Comparison of ENCODE assay signal across 8 mouse cellular contexts in the genomic region with DNA sequence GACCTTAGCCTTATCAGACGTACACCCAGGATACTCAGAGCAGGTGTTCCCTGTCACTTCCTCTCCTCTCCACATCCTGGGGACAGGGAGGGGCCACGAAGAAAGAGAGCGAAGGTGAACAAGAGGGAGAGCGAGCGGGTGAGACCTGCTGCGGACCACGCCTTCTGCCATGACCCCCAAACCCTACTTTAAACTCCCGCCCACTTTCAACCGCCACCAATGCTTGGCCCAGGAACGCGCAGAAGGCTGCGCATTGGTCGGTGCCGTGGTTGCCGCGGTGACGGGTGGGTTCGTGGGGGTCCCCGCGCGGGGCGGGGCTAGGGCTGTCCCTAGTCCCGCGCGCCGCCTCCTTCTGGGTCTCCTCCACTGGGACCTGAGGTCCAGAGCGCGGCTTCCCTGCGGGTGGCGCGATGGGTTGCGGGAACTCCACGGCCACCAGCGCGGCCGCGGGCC. TPM values are rescaled to one million over a fixed set of nuclear protein-coding genes. Genes with fewer than 3 reads are reported as not detected.
DNase-seq lines count a peak whose midpoint lies in the region; TF ChIP-seq lines count a peak whose summit lies in the region.

Gene 1500009L16Rik (plus strand): TSS at position 287 of the 453 bp plus-strand sequence.

- DNase-seq in gastrocnemius, adult 2 months, result peak; percentile 68
- DNase-seq in gastrocnemius, adult 18-20 months (ENCODE audit: low spot score), result no peak
- DNase-seq in cerebellum, postnatal 36 days, result peak; percentile 50 to 66
- DNase-seq in gastrocnemius, postnatal 10 days, result peak; percentile 60
- peak; percentile 88 for DNase-seq in induced T-regulatory cell, adult 2 months (ENCODE audit: low read depth)
- DNase-seq in left cerebral cortex, postnatal 14 days (ENCODE audit: low spot score in 2 of 2), result peak; percentile 59 to 77
- DNase-seq in right cerebral cortex, postnatal 10 days (ENCODE audit: low spot score in 2 of 2), result peak; percentile 93

- H3K9me3 ChIP-seq in megakaryocyte, embryonic 14.5 days, result peaks cover 24% of the 10 kb centered on the region

- intact Hi-C loops in gastrocnemius, adult 2 months (cut with DNase I), result no loop called here
- intact Hi-C loops in left cerebral cortex, postnatal 14 days (cut with DNase I), result no loop called here

- peaks cover 50% of the 10 kb centered on the region for H3K27me3 ChIP-seq in megakaryocyte, embryonic 14.5 days (replicated peaks)

- H3K36me3 ChIP-seq in megakaryocyte, embryonic 14.5 days (replicated peaks; ENCODE audit: low read length), result no peaks in the 10 kb centered on the region

- H3K4me3 ChIP-seq in gastrocnemius, adult 2 months, result peak within 1 kb of the TSS; percentile 81
- H3K4me3 ChIP-seq in megakaryocyte, embryonic 14.5 days (replicated peaks), result peak within 1 kb of the TSS; percentile 86

- no peak for TF ChIP-seq CTCF in gastrocnemius, adult 2 months (IDR thresholded peaks at IDR 0.05)

- H3K27ac ChIP-seq in gastrocnemius, adult 2 months, result peak within 1 kb of the TSS; percentile 46

- H3K4me1 ChIP-seq in megakaryocyte, embryonic 14.5 days, result peaks cover 18% of the 10 kb centered on the region

RNA-seq across cellular contexts. Expression of gene 1500009L16Rik, which starts in this region (rescaled TPM):
- total RNA-seq in gastrocnemius, adult 2 months (2021), result 1 to 10 TPM in 1 of 2 experiments, under 1 TPM in 1; 0.89 to 1.4 TPM
- total RNA-seq in gastrocnemius, adult 18-20 months (2021), result under 1 TPM; 0.27 to 0.88 TPM
- 1 to 10 TPM; 5.1 to 5.2 TPM for total RNA-seq in gastrocnemius, postnatal 10 days (2021)
- total RNA-seq in left cerebral cortex, postnatal 14 days (2021), result 10 to 100 TPM; 25.7 to 31.4 TPM
- 0.28 TPM in 1 of 2 replicates, not detected in the other for polyA plus RNA-seq in megakaryocyte, embryonic 14.5 days (2012; ENCODE audit: insufficient read depth, low replicate concordance)

Comparison
In these comparisons a context has a peak if more than half of its experiments do, and no peak if none do; other contexts are left out.
1. RNA of gene 1500009L16Rik (total RNA-seq): 25.7 to 31.4 TPM in left cerebral cortex, postnatal 14 days; 5.1 to 5.2 TPM in gastrocnemius, postnatal 10 days, 0.89 to 1.4 TPM in gastrocnemius, adult 2 months and 0.27 to 0.88 TPM in gastrocnemius, adult 18-20 months; every median in the first group is over 4 times any median in the second.